Comparison of ENCODE assay signal across 8 mouse cellular contexts in genomic region chr6:113471297-113471936, GRCm38 (mm10). TPM values are rescaled to one million over a fixed set of nuclear protein-coding genes. Genes with fewer than 3 reads are reported as not detected.
A peak's percentile ranks its signal among the peaks of the same experiment; 100 is the strongest.
DNase-seq lines count a peak whose midpoint lies in the region; ATAC-seq and TF ChIP-seq lines count a peak whose summit lies in the region.

Il17rc (plus strand) TSS chr6:113471427.

- no peak for ATAC-seq in embryonic facial prominence, embryonic 13.5 days (ENCODE audit: insufficient number of reproducible peaks, insufficient read depth, low FRiP score, low TSS enrichment, low read depth)
- peak; percentile 66 for ATAC-seq in heart, embryonic 16.5 days (replicated peaks; ENCODE audit: extremely low read depth, insufficient read depth, low FRiP score)

- H3K36me3 ChIP-seq in embryonic facial prominence, embryonic 13.5 days, result no peaks in the 10 kb centered on the region
- H3K36me3 ChIP-seq in heart, embryonic 16.5 days (ENCODE audit: control insufficient read depth, insufficient read depth), result no peaks in the 10 kb centered on the region

- no peaks in the 10 kb centered on the region for H3K9me3 ChIP-seq in embryonic facial prominence, embryonic 13.5 days
- no peaks in the 10 kb centered on the region for H3K9me3 ChIP-seq in heart, embryonic 16.5 days (replicated peaks; ENCODE audit: control insufficient read depth, low read length)

- no peak for TF ChIP-seq CTCF in layer of hippocampus, adult 2 months (conservative IDR thresholded peaks at IDR 0.05)

- peak within 1 kb of the TSS; percentile 37 for H3K4me3 ChIP-seq in layer of hippocampus, adult 2 months
- H3K4me3 ChIP-seq in embryonic facial prominence, embryonic 13.5 days, result peak within 1 kb of the TSS; percentile 24
- peak within 1 kb of the TSS; percentile 49 for H3K4me3 ChIP-seq in heart, embryonic 16.5 days (ENCODE audit: low read length)

- H3K9ac ChIP-seq in embryonic facial prominence, embryonic 13.5 days, result peak within 1 kb of the TSS; percentile 66
- peak within 1 kb of the TSS; percentile 76 for H3K9ac ChIP-seq in heart, embryonic 16.5 days (ENCODE audit: low read length)

- peak within 1 kb of the TSS; percentile 53 for H3K4me2 ChIP-seq in embryonic facial prominence, embryonic 13.5 days
- H3K4me2 ChIP-seq in heart, embryonic 16.5 days (ENCODE audit: low read depth, low read length), result peak within 1 kb of the TSS; percentile 68

- peak within 1 kb of the TSS; percentile 68 for H3K27ac ChIP-seq in layer of hippocampus, adult 2 months
- H3K27ac ChIP-seq in embryonic facial prominence, embryonic 13.5 days, result no peak within 1 kb of the TSS; the same call in 1 of the 2 replicates
- H3K27ac ChIP-seq in heart, embryonic 16.5 days (ENCODE audit: low read length), result peak within 1 kb of the TSS; percentile 69

- DNase-seq in layer of hippocampus, adult 2 months (ENCODE audit: low spot score in 2 of 2), result no peak
- DNase-seq in layer of hippocampus, adult 9-11 months, result no peak
- peak; percentile 83 for DNase-seq in kidney, postnatal 14 days
- peak; percentile 80 for DNase-seq in lung, postnatal 36 days
- DNase-seq in left cerebral cortex, postnatal 25 days (ENCODE audit: low spot score in 2 of 2), result no peak
- no peak for DNase-seq in left cerebral cortex, adult 9 months (ENCODE audit: low spot score in 2 of 2)

- H3K4me1 ChIP-seq in embryonic facial prominence, embryonic 13.5 days, result peaks cover 25% of the 10 kb centered on the region
- peaks cover 19% of the 10 kb centered on the region for H3K4me1 ChIP-seq in heart, embryonic 16.5 days (ENCODE audit: control insufficient read depth, insufficient read depth, low read length)

- intact Hi-C loops in left cerebral cortex, postnatal 25 days (cut with DNase I), result no loop called here

- 18% methylated on average over 12 of the region's 12 CpGs for WGBS in embryonic facial prominence, embryonic 13.5 days
- 16% methylated on average over 12 of the region's 12 CpGs for WGBS in heart, embryonic 16.5 days

- peaks cover 47% of the 10 kb centered on the region for H3K27me3 ChIP-seq in embryonic facial prominence, embryonic 13.5 days
- peaks cover 3% of the 10 kb centered on the region; the same call in 1 of the 2 replicates for H3K27me3 ChIP-seq in heart, embryonic 16.5 days (ENCODE audit: control insufficient read depth, insufficient read depth, low read length)

RNA-seq across cellular contexts. Expression of gene Il17rc, which starts in this region (rescaled TPM):
- 1 to 10 TPM; 4.7 to 6.3 TPM for total RNA-seq in layer of hippocampus, adult 2 months (2021)
- 7.0 and 7.9 TPM in 2 replicates for polyA plus RNA-seq in embryonic facial prominence, embryonic 13.5 days (2015; fragmentation: Nextera tagmentation; extraction: Ambion mirVana)
- 15.5 and 16.1 TPM in 2 replicates for polyA plus RNA-seq in heart, embryonic 16.5 days (2015; fragmentation: Nextera tagmentation; extraction: Ambion mirVana)
- total RNA-seq in left cerebral cortex, postnatal 25 days (2021), result 1 to 10 TPM; 4.6 to 5.7 TPM

Comparison
In these comparisons a context has a peak if more than half of its experiments do, and no peak if none do; other contexts are left out.
1. DNase-seq: peak in kidney, postnatal 14 days (single experiment) and lung, postnatal 36 days (single experiment); none in layer of hippocampus, adult 2 months (0 of 2), layer of hippocampus, adult 9-11 months (single experiment), left cerebral cortex, postnatal 25 days (0 of 2) and left cerebral cortex, adult 9 months (0 of 2).
2. Peak in every context shown above with its lines, with median percentiles within 50 percentile points of each other: H3K4me3 ChIP-seq.